Mouse (Mus musculus) forebrain, embryonic 15.5 days (tissue): ENCODE measurements around the gene Efcab6. TPM values are rescaled to one million over a fixed set of nuclear protein-coding genes. Genes with fewer than 3 reads are reported as not detected.
A peak's percentile ranks its signal among the peaks of the same experiment; 100 is the strongest.

Experiments used
- ATAC-seq: fragments of 200-750 bp; cut with Nextera tagmentation; replicated peaks from 2 replicates; pipeline ENCODE4 v1.8.0; 2017; ENCODE audit warnings: mild to moderate bottlenecking, moderate TSS enrichment, moderate library complexity
- H3K27ac ChIP-seq: fragments of 300-500 bp; sonication (generic); replicated peaks from 2 replicates; pipeline ENCODE4 v1.5.1; 2015; ENCODE audit warnings: mild to moderate bottlenecking, inconsistent platforms
- H3K27me3 ChIP-seq: fragments of 300-500 bp; sonication (generic); 2 replicates; pipeline ENCODE4 v1.6.1; 2015; ENCODE audit warnings: inconsistent platforms
- H3K36me3 ChIP-seq: fragments of 300-500 bp; sonication (generic); 2 replicates; pipeline ENCODE4 v1.6.1; 2015; ENCODE audit warnings: mild to moderate bottlenecking, inconsistent platforms
- H3K4me1 ChIP-seq: fragments of 300-500 bp; sonication (generic); 2 replicates; pipeline ENCODE4 v1.6.1; 2015; ENCODE audit warnings: inconsistent platforms
- H3K4me2 ChIP-seq: fragments of 300-500 bp; sonication (generic); replicated peaks from 2 replicates; pipeline ENCODE4 v1.6.1; 2015; ENCODE audit warnings: mild to moderate bottlenecking, inconsistent platforms
- H3K4me3 ChIP-seq: fragments of 300-500 bp; sonication (generic); 2 replicates; pipeline ENCODE4 v1.5.1; 2015; ENCODE audit warnings: mild to moderate bottlenecking, inconsistent platforms
- H3K9ac ChIP-seq: fragments of 300-500 bp; sonication (generic); replicated peaks from 2 replicates; pipeline ENCODE4 v1.6.1; 2015; ENCODE audit warnings: mild to moderate bottlenecking, inconsistent platforms
- H3K9me3 ChIP-seq: fragments of 300-500 bp; sonication (generic); 2 replicates; pipeline ENCODE4 v1.6.1; 2016; ENCODE audit warnings: inconsistent platforms
- WGBS: fragments of 180-500 bp; shearing (Covaris S2); methylation state at CpG from one replicate; pipeline ENCODE4 v1.1.7; 2015; ENCODE audit warnings: mixed read lengths; 5-methylcytosine and 5-hydroxymethylcytosine counted together
- polyA plus RNA-seq: library from polyadenylated mRNA; unstranded; fragments of >200 nt; fragmentation: Nextera tagmentation; extraction: Ambion mirVana; gene quantifications from 2 replicates; pipeline ENCODE4 v1.2.1, GENCODE M21; 2015

The Efcab6 gene
- polyA plus RNA-seq, 1 experiment from 2014 or later = 4.3 TPM

DNA sequence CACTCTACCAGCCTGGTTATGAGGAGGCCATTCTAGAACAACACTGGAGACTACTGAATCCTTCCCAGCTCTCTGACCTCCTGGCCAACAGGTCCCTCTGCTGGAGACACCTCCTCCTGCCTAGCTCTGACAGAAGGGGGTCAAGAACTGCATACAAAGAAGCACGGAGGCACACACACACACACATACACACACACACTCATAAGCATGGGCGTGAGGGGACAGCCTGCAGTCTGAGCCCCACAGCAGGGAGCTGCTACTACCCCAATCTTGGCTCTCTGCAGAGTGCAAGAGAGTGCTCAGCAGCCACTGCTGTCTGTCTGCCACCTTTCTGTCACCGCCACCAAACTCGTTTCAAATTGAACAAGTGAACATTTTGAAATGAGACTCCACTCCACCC is 67.6 kb downstream of the Efcab6 start:
- H3K36me3 ChIP-seq = no peaks in the 10 kb centered on the region
- peak overlapping the region; percentile 30 for H3K4me2 ChIP-seq
- peak overlapping the region; percentile 98 for H3K27ac ChIP-seq
- WGBS = 1% methylated on average over 4 of the region's 4 CpGs
- peaks cover 36% of the 10 kb centered on the region for H3K4me1 ChIP-seq
- no peaks in the 10 kb centered on the region for H3K27me3 ChIP-seq
- no peaks in the 10 kb centered on the region for H3K9me3 ChIP-seq
- peak; percentile 89 for ATAC-seq
- no peak overlapping the region for H3K4me3 ChIP-seq
- no peak overlapping the region for H3K9ac ChIP-seq

DNA sequence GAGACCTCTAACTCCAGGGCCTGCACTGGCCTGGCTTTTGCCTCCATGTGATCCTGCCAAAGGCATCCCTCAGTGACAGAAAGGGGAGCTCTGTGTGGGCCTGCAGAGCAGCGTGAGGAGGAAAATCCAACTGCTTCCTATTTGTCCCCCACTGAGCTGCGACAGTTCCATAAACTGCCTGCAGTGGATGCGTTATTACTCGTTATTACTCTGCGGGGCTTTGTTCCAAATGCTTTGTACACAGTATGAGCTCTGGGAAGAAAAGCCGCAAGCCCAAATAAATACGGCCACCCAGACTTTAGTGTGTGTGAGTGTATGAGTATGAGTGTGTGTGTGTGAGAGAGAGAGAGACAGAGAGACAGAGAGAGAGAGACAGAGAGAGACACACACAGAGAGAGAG is 68.3 kb downstream of the Efcab6 start:
- 22% methylated on average over 7 of the region's 7 CpGs for WGBS
- H3K9ac ChIP-seq = peak overlapping the region; percentile 23; the same call in 1 of the 2 replicates
- H3K27ac ChIP-seq = peak overlapping the region; percentile 98

DNA sequence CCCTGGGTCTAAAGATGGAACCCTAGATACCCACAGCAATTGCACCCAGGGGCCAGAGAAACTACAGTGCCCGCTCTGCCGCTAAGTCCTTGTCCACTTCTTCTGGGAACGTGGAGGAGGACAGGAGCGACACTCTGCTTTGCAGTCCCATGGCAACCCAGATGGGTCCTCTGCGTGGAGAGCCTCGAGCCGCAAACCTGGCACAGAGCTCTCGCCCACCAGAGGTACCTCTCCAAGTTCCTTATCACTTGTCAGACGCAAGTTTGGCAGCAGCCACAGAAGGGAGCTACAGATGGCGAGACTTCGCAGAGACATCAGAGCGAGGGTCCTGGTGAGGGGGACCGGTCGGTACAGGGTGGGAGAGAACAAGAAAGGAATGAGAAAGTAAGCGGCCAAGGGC is 73.0 kb downstream of the Efcab6 start:
- H3K4me3 ChIP-seq = no peak overlapping the region

More for the DNA sequence above, 68.3 kb downstream of the Efcab6 start:
- peaks cover 43% of the 10 kb centered on the region for H3K4me1 ChIP-seq
- H3K36me3 ChIP-seq = no peaks in the 10 kb centered on the region
- H3K4me2 ChIP-seq = no peak overlapping the region
- ATAC-seq = 0 out of 2 replicates have a peak, but pooled peaks have one; percentile 14
- H3K27me3 ChIP-seq = no peaks in the 10 kb centered on the region
- H3K4me3 ChIP-seq = no peak overlapping the region
- H3K9me3 ChIP-seq = no peaks in the 10 kb centered on the region

DNA sequence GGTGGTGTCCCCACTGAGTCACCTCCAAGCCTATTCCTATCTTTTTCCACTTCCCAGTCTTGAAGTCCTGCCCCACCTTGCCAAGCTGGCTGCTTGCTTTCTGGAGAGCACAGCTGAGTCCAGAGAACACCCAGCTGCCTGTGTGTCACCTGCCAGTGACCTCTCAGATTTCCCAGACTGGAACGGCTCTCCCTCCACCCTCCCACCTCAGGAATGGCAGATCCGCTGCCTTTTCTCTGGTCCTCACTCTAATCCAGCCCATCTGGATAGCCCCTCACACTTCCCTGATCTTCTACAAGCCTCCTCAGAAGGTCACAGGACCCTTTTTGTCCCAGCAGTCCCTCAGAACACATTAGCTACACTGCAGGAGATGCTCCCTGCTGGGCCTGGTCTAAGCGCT is 73.7 kb downstream of the Efcab6 start:
- H3K4me3 ChIP-seq = no peak overlapping the region
- no peak overlapping the region for H3K4me2 ChIP-seq
- peaks cover 51% of the 10 kb centered on the region for H3K4me1 ChIP-seq
- peak overlapping the region; percentile 81 for H3K27ac ChIP-seq
- H3K36me3 ChIP-seq = no peaks in the 10 kb centered on the region
- ATAC-seq = no peak
- no peaks in the 10 kb centered on the region for H3K9me3 ChIP-seq
- H3K27me3 ChIP-seq = no peaks in the 10 kb centered on the region
- no peak overlapping the region for H3K9ac ChIP-seq
- 11% methylated on average over 3 of the region's 3 CpGs for WGBS

More for the DNA sequence above, 73.0 kb downstream of the Efcab6 start:
- peaks cover 53% of the 10 kb centered on the region for H3K4me1 ChIP-seq
- WGBS = 60% methylated on average over 15 of the region's 15 CpGs
- peak overlapping the region; percentile 81 for H3K27ac ChIP-seq
- H3K36me3 ChIP-seq = no peaks in the 10 kb centered on the region
- H3K27me3 ChIP-seq = no peaks in the 10 kb centered on the region
- H3K9ac ChIP-seq = no peak overlapping the region
- H3K4me2 ChIP-seq = no peak overlapping the region
- no peaks in the 10 kb centered on the region for H3K9me3 ChIP-seq
- peak; percentile 36 for ATAC-seq

DNA sequence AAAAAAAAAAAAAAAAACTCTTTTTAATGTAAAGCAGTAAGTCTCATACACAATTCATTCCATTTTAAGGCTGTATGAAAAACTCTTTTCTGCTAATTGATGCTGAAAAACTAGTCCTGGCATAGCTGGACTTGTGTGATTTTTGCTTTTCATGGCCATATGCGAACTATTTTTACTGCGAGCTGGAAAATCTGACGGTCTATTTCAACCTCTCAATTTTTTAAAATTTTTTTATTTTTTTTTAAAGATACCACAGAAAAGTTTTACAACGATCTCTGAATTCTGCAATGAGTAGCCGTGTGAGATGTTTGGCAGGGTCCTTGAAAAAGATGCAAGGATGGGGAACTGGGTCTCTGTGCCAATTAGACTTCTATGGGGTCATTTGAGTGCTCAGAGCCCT is 75.9 kb downstream of the Efcab6 start:
- WGBS = 60% methylated on average over 5 of the region's 5 CpGs

DNA sequence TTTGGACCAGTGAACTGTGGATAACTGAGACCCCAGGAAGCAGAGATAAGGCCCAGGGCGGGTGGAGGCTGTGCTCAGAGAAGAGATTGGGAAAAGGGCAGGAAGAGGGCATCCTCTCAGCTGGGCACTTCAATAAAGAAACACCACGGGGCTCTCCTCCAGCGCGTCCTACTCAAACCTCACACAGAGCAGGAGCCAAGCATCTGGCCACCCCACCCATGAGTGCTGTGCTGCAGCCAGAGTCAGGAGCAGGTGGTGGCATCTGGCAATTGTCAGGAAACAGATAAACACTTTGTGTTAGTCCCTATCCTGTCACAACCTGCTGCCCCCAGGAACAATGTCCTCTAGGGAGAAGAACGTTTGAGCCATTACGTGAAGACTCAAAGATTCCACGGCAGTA is 77.1 kb downstream of the Efcab6 start:
- WGBS = 39% methylated on average over 7 of the region's 7 CpGs
- Histone ChIP-seq H3K36me3 (no peaks in the 10 kb centered on the region), H3K4me1 (peaks cover 46% of the 10 kb centered on the region), H3K27ac (peak overlapping the region; percentile 50; the same call in 1 of the 2 replicates), H3K4me3 (no peak overlapping the region), H3K9ac (no peak overlapping the region), H3K27me3 (no peaks in the 10 kb centered on the region), H3K4me2 (no peak overlapping the region), H3K9me3 (no peaks in the 10 kb centered on the region)
- ATAC-seq = no peak

More for the DNA sequence above, 75.9 kb downstream of the Efcab6 start:
- H3K27me3 ChIP-seq = no peaks in the 10 kb centered on the region
- H3K9ac ChIP-seq = no peak overlapping the region
- H3K9me3 ChIP-seq = no peaks in the 10 kb centered on the region
- peak overlapping the region; percentile 57; the same call in 1 of the 2 replicates for H3K27ac ChIP-seq
- ATAC-seq = no peak
- no peak overlapping the region for H3K4me3 ChIP-seq
- H3K4me1 ChIP-seq = peaks cover 46% of the 10 kb centered on the region
- H3K4me2 ChIP-seq = no peak overlapping the region
- no peaks in the 10 kb centered on the region for H3K36me3 ChIP-seq

DNA sequence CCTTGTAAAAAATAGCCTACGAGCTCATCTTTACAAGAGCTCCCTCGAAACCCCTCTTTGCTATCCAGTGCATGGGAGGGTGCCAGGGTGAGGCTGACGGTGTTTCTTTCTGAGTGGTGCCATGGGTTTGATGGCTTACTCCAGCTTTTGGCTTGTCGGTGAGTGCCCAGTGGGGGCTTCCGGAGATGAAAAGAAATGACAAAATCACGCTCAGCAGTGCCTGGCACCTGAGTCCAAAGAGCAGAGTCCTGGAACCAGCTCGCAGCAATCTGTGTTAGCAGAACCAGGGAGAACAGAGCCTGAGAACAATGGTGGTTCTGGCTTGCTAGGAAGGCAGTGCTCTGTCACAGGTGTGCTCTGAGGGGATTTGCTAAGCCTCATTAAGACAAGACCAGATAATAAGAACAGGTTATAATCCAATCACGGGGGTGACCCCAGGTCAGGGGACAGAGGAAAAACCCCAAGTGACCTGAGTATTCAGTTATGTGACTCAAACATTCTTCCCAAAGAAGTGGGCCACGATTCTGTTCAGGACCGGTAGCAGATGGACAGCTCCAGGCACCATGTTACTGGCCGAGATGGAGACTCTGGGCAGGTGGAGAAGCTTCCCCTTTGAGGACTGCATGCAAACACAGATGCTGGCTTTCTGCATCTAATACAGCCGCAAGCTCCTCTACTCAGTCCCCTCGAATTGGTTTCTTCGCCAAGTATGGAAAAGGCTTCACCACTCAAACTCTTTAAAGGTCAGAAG is 82.8 kb downstream of the Efcab6 start:
- Histone ChIP-seq H3K4me1 (peaks cover 6% of the 10 kb centered on the region; the same call in 1 of the 2 replicates), H3K27me3 (no peaks in the 10 kb centered on the region), H3K4me3 (no peak overlapping the region), H3K9me3 (no peaks in the 10 kb centered on the region), H3K4me2 (no peak overlapping the region), H3K36me3 (no peaks in the 10 kb centered on the region), H3K27ac (no peak overlapping the region), H3K9ac (no peak overlapping the region)
- WGBS = 60% methylated on average over 14 of the region's 14 CpGs
- ATAC-seq = no peak

DNA sequence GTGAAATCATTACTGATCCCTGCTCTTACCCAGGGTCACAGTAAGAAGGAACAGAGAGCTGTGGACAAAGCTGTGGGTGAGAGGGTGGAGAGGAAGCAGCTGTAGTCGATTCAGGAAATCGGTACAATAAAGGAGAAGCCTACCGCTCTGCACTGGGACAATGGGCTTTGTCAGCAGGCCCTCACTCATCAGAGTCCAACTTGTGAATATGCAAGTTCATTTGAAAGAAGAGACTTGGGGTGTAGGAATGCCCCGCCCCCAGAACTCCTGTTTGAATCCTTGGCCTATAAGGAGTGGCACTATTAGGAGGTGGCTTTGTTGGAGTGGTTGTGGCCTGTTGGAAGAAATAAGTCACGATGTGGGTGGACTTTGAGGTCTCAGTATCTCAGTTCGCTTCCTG is 86.3 kb downstream of the Efcab6 start:
- WGBS = 54% methylated on average over 6 of the region's 6 CpGs
- Histone ChIP-seq H3K36me3 (no peaks in the 10 kb centered on the region), H3K4me1 (0 out of 2 replicates have a peak, but pooled peaks cover 2% of the 10 kb centered on the region), H3K27ac (no peak overlapping the region), H3K4me2 (no peak overlapping the region), H3K9ac (no peak overlapping the region), H3K27me3 (no peaks in the 10 kb centered on the region), H3K9me3 (no peaks in the 10 kb centered on the region), H3K4me3 (no peak overlapping the region)
- ATAC-seq = no peak

DNA sequence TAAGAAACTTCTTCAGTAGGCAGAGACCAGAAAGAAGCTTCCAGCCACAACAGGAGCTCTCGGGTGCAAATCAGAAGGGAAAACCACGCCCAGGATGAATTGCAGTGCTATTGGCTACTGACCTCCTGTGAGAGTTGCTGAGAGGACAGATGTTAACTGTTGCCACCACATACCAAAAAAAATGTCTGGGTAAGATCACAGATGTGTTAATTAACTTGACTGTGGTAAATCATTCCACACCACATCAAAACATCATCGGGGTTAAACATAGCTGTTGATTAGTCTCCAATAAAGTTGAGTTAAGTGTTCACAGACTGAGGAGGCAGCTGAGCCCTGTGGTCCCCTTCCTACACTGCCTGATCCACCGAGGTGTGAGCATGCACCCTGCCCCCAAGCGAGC is 88.1 kb downstream of the Efcab6 start:
- WGBS = 38% methylated on average over 5 of the region's 5 CpGs
- Histone ChIP-seq H3K27me3 (no peaks in the 10 kb centered on the region), H3K4me2 (no peak overlapping the region), H3K36me3 (no peaks in the 10 kb centered on the region), H3K27ac (no peak overlapping the region), H3K9ac (no peak overlapping the region), H3K9me3 (no peaks in the 10 kb centered on the region), H3K4me1 (peaks cover 7% of the 10 kb centered on the region; the same call in 1 of the 2 replicates), H3K4me3 (no peak overlapping the region)
- no peak for ATAC-seq

DNA sequence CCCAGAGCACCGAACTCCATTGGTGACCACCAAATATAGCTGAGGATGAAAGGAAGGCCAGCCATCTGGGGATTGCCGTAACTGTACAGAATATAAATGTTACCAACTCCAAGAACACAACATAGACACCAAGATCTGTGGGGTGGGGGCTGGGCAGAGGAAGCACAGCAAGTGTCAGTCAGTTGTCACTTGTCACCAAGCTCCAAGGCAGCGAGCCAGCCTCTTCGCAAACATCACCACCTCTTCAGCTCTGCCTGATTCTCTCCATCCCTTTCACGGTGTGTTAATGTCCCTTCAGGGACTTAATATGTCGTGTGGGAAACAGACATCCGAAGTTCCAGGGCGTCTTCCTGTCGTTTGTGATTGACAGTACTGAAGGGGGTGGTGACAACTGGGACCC is 93.0 kb downstream of the Efcab6 start:
- no peak; the same call in 1 of the 2 replicates for ATAC-seq
- H3K27me3 ChIP-seq = no peaks in the 10 kb centered on the region
- H3K9ac ChIP-seq = no peak overlapping the region
- H3K4me3 ChIP-seq = no peak overlapping the region
- H3K9me3 ChIP-seq = no peaks in the 10 kb centered on the region
- no peak overlapping the region for H3K4me2 ChIP-seq
- H3K27ac ChIP-seq = peak overlapping the region; percentile 68
- peaks cover 11% of the 10 kb centered on the region; the same call in 1 of the 2 replicates for H3K4me1 ChIP-seq
- no peaks in the 10 kb centered on the region for H3K36me3 ChIP-seq
- WGBS = 67% methylated on average over 9 of the region's 9 CpGs

DNA sequence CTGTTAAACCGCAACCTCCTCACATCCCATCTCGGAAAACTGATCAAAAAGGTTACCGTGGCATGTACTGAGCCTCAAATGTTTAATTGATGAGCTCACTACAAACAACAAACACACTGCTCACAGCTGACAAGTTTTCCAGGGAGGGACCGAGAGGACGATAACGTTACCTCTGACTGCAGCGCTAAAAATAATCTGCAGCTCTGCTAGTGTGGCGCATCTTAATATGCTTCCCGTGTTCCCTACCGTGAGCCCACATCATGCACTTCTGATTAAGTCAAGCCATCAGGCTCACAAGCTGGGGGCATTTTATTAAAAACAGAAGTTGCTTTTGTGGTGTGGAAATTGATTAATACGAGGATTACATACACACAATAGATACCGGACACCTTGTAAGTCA is 97.4 kb downstream of the Efcab6 start:
- Histone ChIP-seq H3K4me3 (no peak overlapping the region), H3K36me3 (no peaks in the 10 kb centered on the region), H3K4me1 (peaks cover 9% of the 10 kb centered on the region; the same call in 1 of the 2 replicates), H3K4me2 (no peak overlapping the region), H3K27ac (no peak overlapping the region), H3K27me3 (no peaks in the 10 kb centered on the region), H3K9ac (no peak overlapping the region), H3K9me3 (no peaks in the 10 kb centered on the region)
- 64% methylated on average over 12 of the region's 12 CpGs for WGBS
- no peak for ATAC-seq

DNA sequence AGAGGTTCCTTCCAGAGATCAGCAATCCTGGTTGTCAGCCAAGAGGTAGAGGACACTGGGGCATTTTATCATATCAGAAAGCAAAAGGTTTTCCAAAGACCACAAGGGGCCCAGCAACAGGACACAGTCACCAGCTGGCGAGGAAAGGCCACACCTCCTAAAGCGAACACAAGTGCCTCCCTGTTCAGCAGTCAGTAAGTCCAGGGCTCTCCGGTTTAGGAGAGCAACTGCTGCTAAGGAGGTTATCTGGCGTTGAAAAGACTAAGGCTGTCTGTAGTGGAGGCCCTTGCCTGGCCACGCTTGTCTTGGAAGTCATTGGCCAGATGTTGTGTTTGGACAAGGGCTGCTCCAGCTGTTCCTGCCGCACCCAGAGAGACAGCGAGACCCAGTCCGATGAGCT is 100.1 kb downstream of the Efcab6 start:
- Histone ChIP-seq H3K4me3 (no peak overlapping the region), H3K4me2 (no peak overlapping the region), H3K27me3 (no peaks in the 10 kb centered on the region), H3K9me3 (no peaks in the 10 kb centered on the region), H3K9ac (no peak overlapping the region), H3K36me3 (no peaks in the 10 kb centered on the region), H3K27ac (no peak overlapping the region), H3K4me1 (peaks cover 5% of the 10 kb centered on the region; the same call in 1 of the 2 replicates)
- WGBS = 83% methylated on average over 8 of the region's 8 CpGs
- ATAC-seq = no peak
